Mouse (Mus musculus): Measurements from ENCODE around the gene Ttll1.
"Not testable (repeated sequence)": the region's sequence is repeated elsewhere in the genome, so short reads cannot be mapped to it uniquely, and the experiment has no call there.

The Ttll1 gene

DNA sequence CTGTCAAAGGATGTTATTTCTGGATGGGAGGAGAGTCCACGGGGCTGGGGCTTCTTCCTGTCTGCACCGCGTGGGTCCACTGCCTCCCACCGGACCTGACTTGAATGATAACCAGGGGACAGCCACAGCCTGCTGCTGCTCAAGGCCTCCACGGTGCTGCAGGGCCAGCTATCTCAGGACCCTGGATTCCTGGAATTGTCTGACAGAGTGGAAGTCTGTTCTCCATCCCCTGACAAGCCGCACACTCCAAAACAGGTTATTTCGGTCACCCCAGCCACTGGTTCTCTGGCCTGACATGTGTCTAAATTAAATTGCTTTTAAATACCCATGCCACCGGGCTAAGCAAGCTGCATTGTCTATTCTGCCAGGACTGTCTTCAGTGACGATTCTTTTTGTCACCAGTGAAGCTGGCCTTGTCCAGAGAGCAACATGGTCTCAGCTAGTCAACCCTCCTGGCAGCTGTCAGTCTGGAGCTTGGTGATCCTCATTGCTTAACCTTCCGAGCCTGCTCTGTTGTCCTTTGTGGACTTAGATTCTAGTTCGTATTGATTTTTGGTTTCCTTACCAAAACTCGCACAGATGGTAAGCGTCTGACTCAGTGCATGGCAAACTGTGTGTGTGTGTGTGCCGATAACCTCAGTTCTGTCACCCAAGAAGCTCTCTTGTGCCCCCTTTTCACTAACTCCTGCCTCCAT lies 13.1 kb upstream of the Ttll1 start:
- DNase-seq: no peak

- no peak for DNase-seq
Measured at GRCm38 (mm10) chr15:83523196-83523595, 12.5 kb upstream of the Ttll1 start.

GRCm38 (mm10) chr15:83520861-83521382 lies 10.2 kb upstream of the Ttll1 start:
- DNase-seq: no peak

- DNase-seq: peak; percentile 87
Measured at GRCm38 (mm10) chr15:83518215-83519048, 7.7 kb upstream of the Ttll1 start.

- no peak for DNase-seq
Measured at GRCm38 (mm10) chr15:83515018-83515417, 4.3 kb upstream of the Ttll1 start.

- no peak for DNase-seq
Measured at GRCm38 (mm10) chr15:83512489-83513281, 2.0 kb upstream of the Ttll1 start.

- DNase-seq: no peak
Measured at GRCm38 (mm10) chr15:83509950-83510804, 516 bp downstream of the Ttll1 start.

- DNase-seq: not testable (repeated sequence)
Measured at GRCm38 (mm10) chr15:83501483-83501882, 9.2 kb downstream of the Ttll1 start.

GRCm38 (mm10) chr15:83500352-83500751 lies 10.3 kb downstream of the Ttll1 start:
- DNase-seq: peak; percentile 71

- DNase-seq: peak; percentile 55
Measured at GRCm38 (mm10) chr15:83499211-83499755, 11.4 kb downstream of the Ttll1 start.

- DNase-seq: peak; percentile 18
Measured at GRCm38 (mm10) chr15:83497299-83497698, 13.4 kb downstream of the Ttll1 start.

DNA sequence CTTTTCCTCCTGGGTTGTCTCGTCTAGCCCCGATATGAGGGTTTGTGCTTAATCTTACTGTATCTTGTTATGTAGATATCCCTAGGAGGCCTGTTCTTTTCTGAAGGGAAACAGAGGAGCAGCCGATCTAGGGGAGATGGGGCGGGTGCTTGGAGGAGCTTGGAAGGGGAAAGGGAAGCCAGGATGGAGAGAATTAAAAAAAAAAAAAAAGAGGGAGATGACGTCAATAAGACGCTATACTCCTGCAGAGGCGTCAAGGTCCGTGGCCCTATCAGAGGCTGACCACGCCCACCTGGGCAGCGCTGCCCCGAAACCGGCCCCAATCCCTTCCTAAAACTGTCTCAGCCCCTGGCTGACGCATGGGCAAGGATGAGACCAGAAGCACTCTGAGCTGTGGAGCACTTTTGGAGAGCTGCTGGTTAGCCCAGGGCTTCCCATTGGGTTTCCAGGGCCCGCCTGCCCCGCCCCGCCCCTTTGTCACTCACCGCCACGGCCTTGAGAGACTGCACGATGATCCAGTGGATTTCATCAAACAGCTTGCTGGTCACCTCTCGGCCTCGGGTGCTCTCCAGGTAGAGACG lies 14.8 kb downstream of the Ttll1 start:
- DNase-seq: no peak

DNA sequence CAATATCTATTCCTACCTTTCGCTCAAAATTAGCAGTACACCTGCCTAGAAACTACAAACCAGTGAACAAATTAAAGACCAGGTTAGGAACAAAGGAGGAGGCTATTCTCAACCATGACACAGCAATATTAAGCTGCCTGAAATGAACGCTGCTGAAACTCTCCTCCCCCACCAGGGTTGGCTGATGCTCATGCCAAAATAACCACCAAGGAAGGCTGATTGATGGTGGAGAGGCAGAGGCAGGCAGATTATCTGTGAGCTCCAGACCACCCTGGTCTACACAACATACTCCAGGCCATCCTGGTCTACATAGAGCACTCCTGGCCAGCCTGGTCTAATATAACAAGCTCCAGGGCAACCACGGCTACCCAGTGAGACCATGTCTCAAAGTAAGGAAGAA lies 15.5 kb downstream of the Ttll1 start:
- DNase-seq: no peak

- DNase-seq: no peak
Measured at GRCm38 (mm10) chr15:83494572-83494920, 16.1 kb downstream of the Ttll1 start.

DNA sequence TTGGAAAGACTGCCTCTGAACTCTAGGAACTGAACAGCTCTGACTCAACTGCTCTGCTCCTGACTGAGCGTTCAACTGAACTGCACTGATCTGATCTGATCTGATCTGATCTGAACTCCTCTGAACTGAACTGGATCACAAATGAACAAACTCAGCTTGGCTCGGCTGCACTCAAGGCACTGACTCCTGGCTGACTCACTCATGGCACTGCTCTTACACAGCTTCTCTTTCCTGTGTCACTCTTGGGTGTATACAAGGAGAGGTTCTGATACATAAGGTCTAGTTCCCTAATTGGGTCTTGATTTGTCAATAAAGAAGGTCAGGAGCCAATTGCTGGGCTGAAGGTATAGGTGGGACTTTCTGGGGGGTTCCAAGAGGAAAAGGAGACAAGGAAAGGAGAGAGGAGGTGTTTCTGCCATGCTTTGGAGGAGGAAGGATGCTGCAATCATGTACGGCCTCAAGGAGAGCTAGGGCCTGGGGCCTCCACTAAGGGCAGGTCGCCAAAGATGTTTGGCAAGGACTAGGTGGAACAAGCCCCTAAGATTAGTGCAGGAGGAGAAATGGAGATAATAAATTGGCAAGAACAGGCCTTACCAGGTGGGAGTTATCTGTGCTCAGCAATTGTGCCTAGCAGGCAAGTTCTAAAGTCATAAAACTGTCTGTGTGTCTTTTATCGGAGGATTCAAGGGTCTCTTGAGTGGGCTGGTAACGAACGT lies 16.7 kb downstream of the Ttll1 start:
- DNase-seq: no peak

DNA sequence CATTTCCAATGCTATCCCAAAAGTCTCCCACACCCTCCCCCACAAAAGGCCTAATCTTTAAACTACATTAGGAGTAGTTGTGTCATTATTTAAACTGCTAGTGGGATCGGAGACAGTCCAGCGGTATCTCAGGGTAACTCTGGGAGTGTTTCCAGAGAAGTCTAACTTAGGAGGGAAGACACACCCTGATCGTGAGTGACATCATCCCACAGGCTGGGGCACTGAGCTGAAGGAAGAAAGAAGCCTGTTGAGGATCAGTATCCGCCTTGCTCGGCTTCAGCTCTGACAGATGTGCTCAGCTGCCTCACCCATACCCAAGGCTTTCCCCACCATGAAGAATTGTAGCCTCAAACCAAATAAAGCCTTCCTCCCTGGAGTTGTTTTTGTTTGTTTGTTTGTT lies 18.8 kb downstream of the Ttll1 start:
- DNase-seq: peak; percentile 59

DNA sequence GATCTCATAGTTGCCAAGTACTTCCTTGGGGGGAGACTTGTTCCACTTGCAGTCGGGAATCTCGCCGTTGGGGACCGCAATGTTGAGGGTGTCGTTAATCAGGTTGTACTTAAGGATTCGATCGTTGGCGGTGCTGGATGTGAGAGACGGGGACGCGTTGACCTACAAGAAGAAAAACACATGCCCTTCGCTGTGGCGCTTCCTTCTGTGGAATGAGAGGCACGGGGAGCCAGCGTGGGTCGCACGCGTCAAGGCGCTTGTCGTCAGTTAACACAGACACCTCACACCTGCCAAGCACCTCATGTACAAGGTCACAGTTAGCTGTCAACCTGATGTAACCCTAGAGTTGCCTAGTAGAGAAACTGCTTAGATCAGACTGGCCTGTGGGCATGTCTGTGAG lies 21.2 kb downstream of the Ttll1 start:
- no peak for DNase-seq

- peak; percentile 24 for DNase-seq
Measured at GRCm38 (mm10) chr15:83487477-83488115, 23.1 kb downstream of the Ttll1 start.

- no peak for DNase-seq
Measured at GRCm38 (mm10) chr15:83484311-83484710, 26.4 kb downstream of the Ttll1 start.

- peak; percentile 67 for DNase-seq
Measured at GRCm38 (mm10) chr15:83483482-83483881, 27.2 kb downstream of the Ttll1 start.
